Mouse (Mus musculus): ENCODE data around the gene Faf1. TPM values are rescaled to one million over a fixed set of nuclear protein-coding genes. Genes with fewer than 3 reads are reported as not detected.
A peak's percentile ranks its signal among the peaks of the same experiment; 100 is the strongest.

The Faf1 gene
- polyA plus RNA-seq, 1 experiment from 2014 or later: 16.5 TPM

DNA sequence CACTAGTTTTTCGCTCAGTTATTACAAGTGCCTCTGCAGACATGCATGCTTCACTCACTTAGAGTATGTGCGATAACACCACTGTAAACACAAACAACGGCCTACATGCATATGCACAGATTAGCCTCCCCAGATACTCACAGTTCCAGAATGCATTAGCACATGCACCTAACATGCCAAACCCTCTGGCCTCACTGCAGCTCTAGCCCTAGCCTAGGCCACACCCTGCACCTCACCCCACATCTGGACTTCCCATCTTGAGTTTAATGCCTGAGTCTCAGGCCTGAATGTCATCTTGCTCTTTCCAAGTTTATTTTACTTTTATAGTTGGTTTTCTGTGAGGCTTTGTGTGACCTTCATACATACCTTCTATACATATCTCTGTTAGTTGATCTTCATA, 272.9 kb downstream of the Faf1 start:
- Histone ChIP-seq H3K9me3 (replicated peaks) (no peaks in the 10 kb centered on the region), H3K4me1 (replicated peaks) (peaks cover 8% of the 10 kb centered on the region), H3K27me3 (no peaks in the 10 kb centered on the region), H3K4me3 (replicated peaks) (no peak overlapping the region), H3K36me3 (0 out of 2 replicates have a peak, but pooled peaks cover 5% of the 10 kb centered on the region), H3K27ac (no peak overlapping the region), H3K4me2 (no peak overlapping the region), H3K9ac (no peak overlapping the region)
- 74% methylated on average over 3 of the region's 3 CpGs for WGBS (ENCODE audit: insufficient replicate concordance)
- ATAC-seq (ENCODE audit: low read depth) (peak; percentile 72), DNase-seq (peak; percentile 10)

DNA sequence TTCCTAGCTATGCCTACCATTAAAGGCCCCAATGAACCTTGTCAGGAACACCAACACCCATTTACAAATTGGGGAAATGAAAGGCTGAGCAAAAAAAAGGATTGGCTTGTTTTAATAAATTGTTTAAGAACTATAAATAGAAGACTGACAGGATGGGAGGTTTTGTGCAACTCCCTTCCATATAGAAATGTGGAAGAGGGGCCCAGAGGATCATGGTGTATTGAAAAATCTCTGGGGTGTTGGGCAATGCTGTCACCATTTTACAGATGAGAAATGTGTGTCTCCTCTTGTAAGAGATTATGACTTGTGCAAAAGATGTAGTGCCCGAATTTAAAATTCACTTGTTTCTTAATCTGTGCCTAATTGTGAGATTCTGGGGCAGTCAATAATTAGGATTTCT, 277.1 kb downstream of the Faf1 start:
- DNase-seq: no peak
- H3K36me3 ChIP-seq: no peaks in the 10 kb centered on the region
- H3K27me3 ChIP-seq: no peaks in the 10 kb centered on the region
- H3K9me3 ChIP-seq (replicated peaks): no peaks in the 10 kb centered on the region
- no peak overlapping the region for H3K4me2 ChIP-seq
- H3K4me1 ChIP-seq (replicated peaks): peaks cover 8% of the 10 kb centered on the region
- ATAC-seq (ENCODE audit: low read depth): no peak
- H3K27ac ChIP-seq: no peak overlapping the region
- H3K9ac ChIP-seq: no peak overlapping the region
- H3K4me3 ChIP-seq (replicated peaks): no peak overlapping the region
- 67% methylated on average over 1 of the region's 1 CpGs for WGBS (ENCODE audit: insufficient replicate concordance)

DNA sequence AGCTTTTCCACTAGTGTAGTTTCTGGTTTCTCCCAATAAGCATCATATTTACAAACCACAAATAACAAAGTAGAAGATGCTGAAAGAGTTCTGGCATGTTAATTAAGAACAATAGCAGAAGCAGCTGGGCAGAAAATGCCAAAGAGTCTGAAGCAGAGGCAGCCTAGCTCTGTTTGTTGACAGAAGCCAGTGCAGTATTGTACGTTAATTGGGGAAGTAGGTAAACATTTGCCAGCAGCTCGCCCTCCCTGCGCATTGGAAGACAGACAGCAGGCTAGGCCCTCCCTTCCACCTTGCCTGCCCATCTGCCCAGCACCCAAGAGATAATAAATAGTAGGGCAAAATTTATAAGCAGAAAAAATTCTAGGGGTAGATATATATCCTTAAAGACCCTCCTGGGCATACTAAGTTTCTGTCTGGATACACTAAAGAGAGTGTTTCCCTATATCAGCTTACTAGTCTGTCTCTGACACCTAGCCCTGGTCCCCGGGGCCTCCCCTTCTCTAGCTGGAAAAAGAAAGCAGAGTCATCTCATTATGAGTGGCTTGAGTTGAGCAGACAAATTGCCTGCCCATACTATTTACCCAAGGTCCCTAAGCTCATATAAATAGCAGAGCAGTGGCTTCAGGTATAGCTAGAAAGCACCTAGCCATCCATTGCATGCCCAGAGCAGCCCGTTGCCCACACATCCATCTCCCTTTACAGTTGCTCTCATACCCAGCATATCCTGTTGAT, 284.0 kb downstream of the Faf1 start:
- H3K9me3 ChIP-seq (replicated peaks): no peaks in the 10 kb centered on the region
- H3K4me3 ChIP-seq (replicated peaks): no peak overlapping the region
- 74% methylated on average over 5 of the region's 5 CpGs for WGBS (ENCODE audit: insufficient replicate concordance)
- no peak overlapping the region for H3K9ac ChIP-seq
- DNase-seq: no peak
- H3K36me3 ChIP-seq: 0 out of 2 replicates have a peak, but pooled peaks cover 4% of the 10 kb centered on the region
- H3K4me1 ChIP-seq (replicated peaks): 0 out of 2 replicates have a peak, but pooled peaks cover 3% of the 10 kb centered on the region
- no peak overlapping the region for H3K27ac ChIP-seq
- ATAC-seq (ENCODE audit: low read depth): no peak
- no peaks in the 10 kb centered on the region for H3K27me3 ChIP-seq
- H3K4me2 ChIP-seq: no peak overlapping the region

DNA sequence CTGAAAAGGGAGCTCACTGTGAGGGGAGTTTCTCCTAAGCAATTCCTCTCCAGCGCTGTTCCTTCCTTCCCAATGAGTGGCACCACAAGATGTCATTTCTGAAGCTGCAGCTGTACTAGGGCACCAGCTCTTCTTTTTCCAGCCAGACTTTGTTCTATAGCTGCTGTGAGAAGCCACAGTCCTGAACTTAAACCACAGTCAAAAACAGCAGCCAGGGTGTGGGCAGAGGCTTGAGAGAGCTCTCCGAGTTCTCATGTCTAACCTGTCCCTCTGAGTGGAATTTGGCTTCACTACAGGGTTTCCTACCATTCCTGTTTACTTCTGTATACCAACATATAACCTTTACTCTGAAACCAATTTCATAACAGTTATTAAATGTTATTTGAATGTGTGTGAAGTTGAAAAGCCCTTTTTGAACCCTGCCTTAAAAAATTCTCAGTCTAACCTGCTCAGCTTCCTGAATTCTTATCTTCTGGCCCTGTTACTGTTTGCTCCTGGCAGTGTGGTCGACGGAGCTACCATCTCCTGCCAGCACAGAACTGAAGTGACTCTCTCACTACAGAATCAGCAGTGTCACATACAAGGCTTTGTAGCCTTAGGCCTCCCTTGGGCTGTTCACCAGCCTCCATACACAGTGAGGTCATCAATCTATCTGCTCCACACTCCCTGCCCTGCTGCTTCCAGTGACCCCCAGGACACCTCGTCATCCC, 287.3 kb downstream of the Faf1 start:
- DNase-seq (no peak), ATAC-seq (ENCODE audit: low read depth) (no peak; the same call in 1 of the 2 replicates)
- 0 out of 2 replicates have a peak, but pooled peaks cover 7% of the 10 kb centered on the region for H3K36me3 ChIP-seq
- no peaks in the 10 kb centered on the region for H3K9me3 ChIP-seq (replicated peaks)
- no peak overlapping the region for H3K27ac ChIP-seq
- H3K4me2 ChIP-seq: no peak overlapping the region
- 45% methylated on average over 5 of the region's 5 CpGs for WGBS (ENCODE audit: insufficient replicate concordance)
- no peak overlapping the region for H3K9ac ChIP-seq
- 0 out of 2 replicates have a peak, but pooled peaks cover 6% of the 10 kb centered on the region for H3K4me1 ChIP-seq (replicated peaks)
- H3K4me3 ChIP-seq (replicated peaks): no peak overlapping the region
- no peaks in the 10 kb centered on the region for H3K27me3 ChIP-seq

DNA sequence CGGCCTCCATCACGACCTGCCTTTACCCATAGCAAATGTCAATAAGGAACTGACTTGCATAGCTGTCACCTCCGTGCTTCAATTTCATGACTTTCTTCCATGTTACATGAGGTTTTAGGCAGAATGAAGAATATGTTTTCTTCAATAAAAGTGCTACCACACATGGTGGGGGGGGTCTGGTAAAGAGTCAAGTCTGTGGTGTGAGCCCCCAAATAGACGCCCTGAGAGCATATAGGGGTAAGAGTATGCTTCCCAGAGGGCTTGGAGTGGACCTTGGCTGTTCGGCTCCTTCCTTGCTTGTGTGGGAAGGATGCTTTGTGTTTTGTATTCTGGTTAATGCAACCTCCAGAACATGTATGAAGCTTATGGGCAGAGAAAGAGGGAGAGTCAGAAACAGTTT, 293.2 kb downstream of the Faf1 start:
- 69% methylated on average over 5 of the region's 5 CpGs for WGBS (ENCODE audit: insufficient replicate concordance)
- H3K27ac ChIP-seq: no peak overlapping the region
- 0 out of 2 replicates have a peak, but pooled peaks cover 6% of the 10 kb centered on the region for H3K4me1 ChIP-seq (replicated peaks)
- H3K27me3 ChIP-seq: peaks cover 42% of the 10 kb centered on the region
- DNase-seq (no peak), ATAC-seq (ENCODE audit: low read depth) (no peak)
- no peak overlapping the region for H3K9ac ChIP-seq
- no peaks in the 10 kb centered on the region for H3K9me3 ChIP-seq (replicated peaks)
- H3K4me3 ChIP-seq (replicated peaks): no peak overlapping the region
- no peak overlapping the region for H3K4me2 ChIP-seq
- 0 out of 2 replicates have a peak, but pooled peaks cover 3% of the 10 kb centered on the region for H3K36me3 ChIP-seq

DNA sequence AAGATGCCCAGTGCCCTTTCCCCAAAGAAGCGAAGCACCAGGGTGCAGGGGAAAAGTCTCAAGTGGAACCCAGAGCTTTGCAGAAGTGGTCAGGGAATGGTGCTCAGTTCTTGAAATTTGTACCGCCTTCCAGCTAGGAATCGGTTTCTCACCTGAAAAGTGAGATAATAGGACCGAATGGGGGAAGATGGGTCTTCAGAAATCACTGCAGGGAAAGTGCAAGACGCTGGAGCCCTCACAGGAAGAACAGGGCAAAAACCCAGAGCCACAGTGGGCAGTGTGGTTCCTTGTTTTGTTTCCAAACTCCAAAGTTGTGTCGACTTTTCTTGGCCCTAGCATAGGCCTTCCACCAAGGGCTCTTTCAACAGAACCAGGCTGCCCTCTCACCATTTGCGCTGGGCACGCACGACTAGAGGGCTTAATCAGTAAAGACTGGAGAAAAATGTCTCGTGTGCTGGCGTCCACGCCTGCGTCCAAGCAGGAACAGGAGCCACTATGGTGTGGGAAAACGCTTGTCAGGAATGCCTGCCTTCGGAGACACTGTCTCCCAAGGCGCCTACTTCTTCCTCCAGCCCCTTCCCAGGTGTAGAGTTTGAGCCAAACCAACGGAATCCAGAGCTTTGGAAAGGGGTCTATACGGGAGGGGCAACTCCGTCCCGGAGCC, 297.7 kb downstream of the Faf1 start:
- Histone ChIP-seq H3K4me2 (no peak overlapping the region), H3K36me3 (no peaks in the 10 kb centered on the region), H3K9ac (no peak overlapping the region), H3K9me3 (replicated peaks) (no peaks in the 10 kb centered on the region), H3K27ac (no peak overlapping the region), H3K4me1 (replicated peaks) (peaks cover 10% of the 10 kb centered on the region), H3K4me3 (replicated peaks) (no peak overlapping the region), H3K27me3 (peaks cover 88% of the 10 kb centered on the region)
- ATAC-seq (ENCODE audit: low read depth): no peak
- WGBS (ENCODE audit: insufficient replicate concordance): 3% methylated on average over 20 of the region's 20 CpGs
- DNase-seq: no peak

DNA sequence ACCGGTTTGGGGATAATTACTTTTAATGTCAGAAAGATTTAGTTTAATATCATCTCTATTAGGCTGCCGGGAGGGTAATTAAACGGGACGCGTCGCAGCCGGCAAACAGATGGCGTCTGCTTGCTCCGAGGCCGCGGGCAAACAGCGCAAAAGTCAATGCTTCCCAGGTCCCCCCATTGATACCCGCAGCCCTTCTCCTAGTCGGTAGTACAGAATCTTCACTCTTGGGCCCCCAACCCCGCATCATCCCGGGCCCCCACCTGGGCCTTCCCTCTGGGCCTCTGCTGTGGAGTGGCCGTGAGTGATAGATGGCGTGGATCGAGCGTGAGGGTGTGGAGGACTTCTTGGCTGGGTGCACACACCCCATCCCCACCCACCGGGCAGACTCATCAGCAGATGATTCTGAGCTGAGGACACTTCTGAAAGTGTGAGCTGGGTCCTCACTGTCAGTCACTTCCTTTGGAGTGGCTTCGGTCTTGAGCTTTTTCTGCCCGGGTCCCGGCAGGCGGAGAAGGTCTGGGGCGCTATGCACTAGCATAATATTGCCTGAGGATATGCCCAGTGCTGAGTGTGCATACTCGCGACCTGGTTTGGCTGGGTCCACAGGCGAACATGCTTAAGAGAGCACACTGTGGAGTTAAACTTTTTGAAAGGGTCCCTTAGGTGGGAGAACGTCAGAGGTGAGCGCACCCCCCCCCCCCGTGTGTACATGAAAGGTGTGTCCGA, 298.4 kb downstream of the Faf1 start:
- Histone ChIP-seq H3K4me1 (replicated peaks) (peaks cover 10% of the 10 kb centered on the region), H3K4me2 (no peak overlapping the region), H3K27me3 (peaks cover 95% of the 10 kb centered on the region), H3K9ac (no peak overlapping the region), H3K4me3 (replicated peaks) (no peak overlapping the region), H3K36me3 (no peaks in the 10 kb centered on the region), H3K27ac (no peak overlapping the region), H3K9me3 (replicated peaks) (no peaks in the 10 kb centered on the region)
- 6% methylated on average over 33 of the region's 33 CpGs for WGBS (ENCODE audit: insufficient replicate concordance)
- no peak for ATAC-seq (ENCODE audit: low read depth)
- DNase-seq: no peak

DNA sequence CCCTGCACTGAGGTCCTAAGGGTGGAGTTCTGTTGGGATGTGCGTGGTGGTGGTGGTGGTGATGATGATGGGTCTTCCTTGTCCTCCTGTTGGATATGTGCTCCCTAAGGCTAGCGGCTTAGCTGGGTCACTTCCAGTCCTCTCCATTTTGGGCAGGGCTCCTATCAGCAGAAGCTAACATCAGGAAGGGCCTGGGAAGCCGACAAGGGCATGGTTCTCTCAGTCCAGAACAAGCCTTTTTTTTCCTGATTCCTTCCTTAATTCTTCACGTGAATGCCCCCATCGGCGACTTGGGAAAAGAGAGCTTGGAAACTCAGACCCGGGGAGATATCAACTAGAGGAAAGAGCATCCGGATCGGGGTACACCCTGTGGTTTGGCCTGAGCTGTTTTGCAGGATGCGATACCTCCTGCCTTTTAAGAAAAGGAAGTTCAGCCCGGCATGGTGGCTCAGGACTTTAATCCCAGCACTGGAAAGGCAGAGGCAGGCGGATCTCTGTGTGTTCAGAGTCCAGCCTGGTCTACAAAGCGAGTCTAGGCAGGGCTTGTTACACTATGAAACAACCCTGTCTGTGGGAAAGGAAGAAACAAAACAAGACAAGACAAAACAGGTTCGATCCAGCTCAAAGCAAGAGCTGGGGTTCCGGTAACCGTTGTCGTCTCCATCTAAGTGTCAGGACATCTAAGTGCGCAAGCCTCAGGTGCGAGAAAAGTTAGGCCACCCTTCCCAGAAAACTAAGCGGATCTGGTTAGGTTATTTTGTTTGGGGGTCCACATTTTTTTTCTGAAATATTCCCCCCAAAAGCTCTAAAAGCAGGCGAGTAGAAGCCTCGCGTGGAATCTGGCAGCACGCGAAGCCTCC, 299.2 kb downstream of the Faf1 start:
- Histone ChIP-seq H3K4me1 (replicated peaks) (peaks cover 10% of the 10 kb centered on the region), H3K4me2 (no peak overlapping the region), H3K27me3 (peaks cover 98% of the 10 kb centered on the region), H3K27ac (no peak overlapping the region), H3K9ac (no peak overlapping the region), H3K36me3 (no peaks in the 10 kb centered on the region), H3K9me3 (replicated peaks) (no peaks in the 10 kb centered on the region), H3K4me3 (replicated peaks) (no peak overlapping the region)
- ATAC-seq (ENCODE audit: low read depth) (no peak), DNase-seq (no peak)
- 9% methylated on average over 25 of the region's 25 CpGs for WGBS (ENCODE audit: insufficient replicate concordance)

DNA sequence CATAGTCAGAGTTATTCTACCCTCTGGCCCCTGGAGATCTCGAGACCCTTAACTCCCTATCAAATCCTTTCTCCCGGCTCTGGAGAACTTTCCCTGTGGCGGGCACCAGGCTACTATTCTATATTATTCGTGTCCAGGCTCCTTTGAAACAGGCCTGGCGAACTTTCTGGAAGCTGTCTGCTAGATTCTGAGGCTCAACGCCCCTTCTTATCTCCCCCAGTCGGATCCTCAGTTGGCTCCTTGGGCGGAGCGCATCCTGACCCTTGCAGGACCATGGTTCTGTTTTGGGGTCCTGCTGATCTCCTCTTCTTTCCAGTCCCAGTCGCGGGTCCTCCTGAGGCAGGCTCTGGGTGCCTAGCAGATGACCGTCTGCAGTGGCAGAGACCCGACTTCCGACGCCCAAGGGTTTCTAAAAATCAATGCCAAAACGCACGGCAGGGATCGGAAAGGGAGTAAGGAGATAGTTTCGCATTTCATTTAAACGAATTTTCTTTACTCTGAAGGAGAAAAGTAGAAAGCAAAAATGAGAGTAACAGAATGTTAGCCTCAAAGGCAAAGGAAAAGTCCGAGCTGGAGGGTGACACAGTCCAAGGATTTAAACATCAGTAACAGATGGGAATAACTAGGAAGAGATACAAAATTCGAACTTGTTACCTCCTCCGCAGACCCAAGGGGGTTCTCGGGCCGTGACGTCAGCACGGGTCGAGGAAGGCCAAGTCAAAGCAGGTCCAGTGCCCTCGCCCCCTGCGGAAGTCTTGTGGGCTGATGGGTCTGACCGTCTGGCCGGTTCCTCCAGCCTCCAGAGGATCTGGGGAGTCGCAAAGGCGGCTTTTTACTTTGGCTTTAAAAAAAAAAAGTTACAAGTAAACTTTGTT, 300.1 kb downstream of the Faf1 start:
- DNase-seq (no peak), ATAC-seq (ENCODE audit: low read depth) (no peak)
- H3K27ac ChIP-seq: no peak overlapping the region
- no peaks in the 10 kb centered on the region for H3K36me3 ChIP-seq
- H3K27me3 ChIP-seq: peaks cover 99% of the 10 kb centered on the region
- H3K9me3 ChIP-seq (replicated peaks): no peaks in the 10 kb centered on the region
- WGBS (ENCODE audit: insufficient replicate concordance): 3% methylated on average over 34 of the region's 34 CpGs
- H3K4me3 ChIP-seq (replicated peaks): no peak overlapping the region
- peaks cover 11% of the 10 kb centered on the region for H3K4me1 ChIP-seq (replicated peaks)
- no peak overlapping the region for H3K4me2 ChIP-seq
- H3K9ac ChIP-seq: no peak overlapping the region
